Mouse (Mus musculus) forebrain, embryonic 14.5 days (tissue): ENCODE data around the gene Angptl8. TPM values are rescaled to one million over a fixed set of nuclear protein-coding genes. Genes with fewer than 3 reads are reported as not detected.
A peak's percentile ranks its signal among the peaks of the same experiment; 100 is the strongest.
"Not testable (repeated sequence)": the region's sequence is repeated elsewhere in the genome, so short reads cannot be mapped to it uniquely, and the experiment has no call there.

ENCODE experiments used
- ATAC-seq: fragments of 200-750 bp; cut with Nextera tagmentation; 2 replicates; pipeline ENCODE4 v1.8.0; 2017; ENCODE audit warnings: mild to moderate bottlenecking, moderate library complexity
- DNase-seq: peaks from one replicate; pipeline ENCODE4 v3.0.0-alpha.2; 2015; ENCODE audit warnings: low spot score
- H3K27ac ChIP-seq: fragments of 300-500 bp; sonication (generic); 2 replicates; pipeline ENCODE4 v1.5.1; 2014; ENCODE audit warnings: low read depth, mild to moderate bottlenecking, control low read depth, low read length, moderate library complexity
- H3K27me3 ChIP-seq: fragments of 300-500 bp; sonication (generic); replicated peaks from 2 replicates; pipeline ENCODE4 v1.6.1; 2014; ENCODE audit warnings: low read length, control low read depth, mixed read lengths; ENCODE audit not compliant: control insufficient read depth, insufficient read depth
- H3K36me3 ChIP-seq: fragments of 300-500 bp; sonication (generic); 2 replicates; pipeline ENCODE4 v1.6.1; 2014; ENCODE audit warnings: low read length, control low read depth; ENCODE audit not compliant: control insufficient read depth, insufficient read depth
- H3K4me1 ChIP-seq: fragments of 300-500 bp; sonication (generic); 2 replicates; pipeline ENCODE4 v1.6.1; 2014; ENCODE audit warnings: antibody characterized with exemption, low read length, control low read depth; ENCODE audit not compliant: control insufficient read depth, insufficient read depth
- H3K4me2 ChIP-seq: fragments of 300-500 bp; sonication (generic); 2 replicates; pipeline ENCODE4 v1.6.1; 2014; ENCODE audit warnings: mild to moderate bottlenecking, control low read depth, low read length
- H3K4me3 ChIP-seq: fragments of 300-500 bp; sonication (generic); 2 replicates; pipeline ENCODE4 v1.5.1; 2014; ENCODE audit warnings: low read depth, low read length, control low read depth
- H3K9ac ChIP-seq: fragments of 300-500 bp; sonication (generic); 2 replicates; pipeline ENCODE4 v1.6.1; 2014; ENCODE audit warnings: mild to moderate bottlenecking, low read length, control low read depth, moderate library complexity
- H3K9me3 ChIP-seq: fragments of 300-500 bp; sonication (generic); replicated peaks from 2 replicates; pipeline ENCODE4 v1.6.1; 2016; ENCODE audit warnings: low read length, control low read depth, mixed read lengths; ENCODE audit not compliant: control insufficient read depth
- WGBS: fragments of 180-500 bp; shearing (Covaris S2); extraction: QIAGEN DNeasy Blood & Tissue Kit; methylation state at CpG from one replicate; pipeline ENCODE4 v1.1.7; 2014; 5-methylcytosine and 5-hydroxymethylcytosine counted together
- polyA plus RNA-seq: library from polyadenylated mRNA; unstranded; fragments of >200 nt; fragmentation: Nextera tagmentation; extraction: Ambion mirVana; gene quantifications from 2 replicates; pipeline ENCODE4 v1.2.1, GENCODE M21; 2014

Gene Angptl8
- polyA plus RNA-seq: 0.26 TPM in 1 of 2 replicates, not detected in the other

DNA sequence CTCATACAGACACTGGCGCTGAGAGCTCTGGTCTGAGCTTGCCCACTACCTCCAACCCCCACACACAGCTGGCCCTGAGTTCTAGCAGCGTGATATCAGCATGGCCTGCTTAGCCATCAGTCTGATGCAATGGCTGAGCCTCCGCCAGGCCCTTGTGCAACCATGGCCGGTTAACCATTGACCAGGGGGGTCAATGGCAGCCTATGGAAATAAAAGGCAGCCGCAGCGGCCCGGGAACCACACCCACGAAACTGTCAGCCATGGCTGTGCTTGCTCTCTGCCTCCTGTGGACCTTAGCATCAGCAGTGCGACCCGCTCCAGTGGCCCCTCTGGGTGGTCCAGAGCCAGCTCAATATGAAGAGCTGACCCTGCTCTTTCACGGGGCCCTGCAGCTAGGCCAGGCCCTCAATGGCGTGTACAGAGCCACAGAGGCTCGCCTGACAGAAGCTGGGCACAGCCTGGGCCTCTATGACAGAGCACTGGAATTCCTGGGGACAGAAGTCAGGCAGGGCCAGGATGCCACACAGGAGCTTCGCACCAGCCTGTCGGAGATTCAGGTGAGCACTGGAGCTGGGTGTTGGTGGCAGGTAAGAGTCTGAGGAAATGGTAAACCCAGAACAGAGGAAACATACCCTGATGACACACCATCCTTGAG lies at the start of gene Angptl8:
TSS of gene Angptl8 (plus strand) at position 253 of the 655 bp plus-strand sequence.
- no peaks in the 10 kb centered on the region for H3K4me1 ChIP-seq
- no peak for ATAC-seq
- 87% methylated on average over 15 of the region's 15 CpGs for WGBS

DNA sequence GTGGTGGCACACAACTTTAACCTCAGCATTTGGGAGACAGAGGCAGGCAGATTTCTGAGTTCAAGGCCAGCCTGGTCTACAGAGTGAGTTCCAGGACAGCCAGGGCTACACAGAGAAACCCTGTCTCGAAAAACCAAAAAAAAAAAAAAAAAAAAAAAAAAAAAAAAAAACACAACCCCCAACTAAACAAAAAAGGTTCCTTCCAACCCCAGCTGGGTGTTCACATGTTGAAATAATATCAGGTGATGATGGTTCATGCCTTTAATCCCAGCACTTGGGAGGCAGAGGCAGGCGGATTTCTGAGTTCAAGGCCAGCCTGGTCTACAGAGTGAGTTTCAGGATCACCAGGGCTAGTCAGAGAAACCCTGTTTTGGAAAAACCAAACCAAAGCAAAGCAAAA lies 49.0 kb upstream of the Angptl8 start:
- not testable (repeated sequence) for H3K27me3 ChIP-seq, H3K27ac ChIP-seq, H3K4me1 ChIP-seq, DNase-seq, H3K4me2 ChIP-seq, H3K36me3 ChIP-seq, ATAC-seq, H3K9me3 ChIP-seq, H3K9ac ChIP-seq, H3K4me3 ChIP-seq
- 78% methylated on average over 1 of the region's 2 CpGs for WGBS

More for the DNA sequence above, at the start of gene Angptl8:
- H3K9me3 ChIP-seq: no peaks in the 10 kb centered on the region
- H3K9ac ChIP-seq: no peak within 1 kb of the TSS
- no peak within 1 kb of the TSS for H3K27ac ChIP-seq
- H3K4me2 ChIP-seq: no peak within 1 kb of the TSS
- no peak within 1 kb of the TSS for H3K4me3 ChIP-seq
- no peak for DNase-seq
- H3K36me3 ChIP-seq: no peaks in the 10 kb centered on the region
- H3K27me3 ChIP-seq: no peaks in the 10 kb centered on the region

DNA sequence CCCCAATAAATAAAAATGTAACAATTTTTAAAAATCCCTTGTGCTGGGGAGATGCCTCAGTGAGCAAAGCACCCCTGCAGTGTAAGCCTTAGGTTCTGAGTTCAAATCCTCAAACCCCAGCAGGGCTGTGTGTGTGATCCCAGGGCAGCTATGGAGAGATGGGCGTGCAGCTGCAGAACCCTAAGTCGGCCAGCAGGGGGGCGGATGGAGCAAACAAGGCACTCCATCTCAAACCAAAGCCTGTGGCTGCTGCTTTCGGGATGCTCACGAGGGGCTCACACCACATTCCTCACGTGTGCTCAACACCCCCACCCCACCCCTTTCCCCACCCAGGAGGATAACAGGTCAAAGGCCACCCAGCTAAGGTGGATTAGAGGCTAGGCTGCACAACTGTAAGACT lies 48.4 kb upstream of the Angptl8 start:
- Histone ChIP-seq H3K4me2 (no peak overlapping the region), H3K36me3 (no peaks in the 10 kb centered on the region), H3K4me1 (no peaks in the 10 kb centered on the region), H3K9me3 (no peaks in the 10 kb centered on the region), H3K9ac (no peak overlapping the region), H3K4me3 (no peak overlapping the region), H3K27me3 (no peaks in the 10 kb centered on the region), H3K27ac (no peak overlapping the region)
- DNase-seq (peak; percentile 70), ATAC-seq (peak; percentile 77)
- 2% methylated on average over 6 of the region's 6 CpGs for WGBS

DNA sequence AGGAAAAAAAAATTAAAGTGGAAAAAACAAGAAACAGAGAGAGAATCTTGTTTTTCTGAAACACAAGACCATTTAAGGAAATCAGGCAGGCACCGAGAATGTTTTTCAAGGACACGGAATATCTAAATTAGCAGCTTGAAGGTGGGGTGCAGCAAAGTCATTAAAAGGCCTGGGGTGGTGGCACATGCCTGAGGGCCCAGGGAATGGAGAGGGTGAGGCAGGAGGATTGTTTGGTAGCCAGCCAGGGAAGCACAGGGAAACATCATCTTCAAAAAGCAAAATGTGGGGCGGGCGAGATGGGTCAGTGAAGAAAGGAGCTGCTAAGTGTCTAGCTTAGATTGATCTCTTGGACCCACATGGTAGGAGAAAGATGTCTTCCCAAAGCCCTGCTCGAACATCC lies 47.7 kb upstream of the Angptl8 start:
- Histone ChIP-seq H3K4me1 (no peaks in the 10 kb centered on the region), H3K36me3 (no peaks in the 10 kb centered on the region), H3K9ac (no peak overlapping the region), H3K27me3 (no peaks in the 10 kb centered on the region), H3K9me3 (no peaks in the 10 kb centered on the region), H3K27ac (no peak overlapping the region), H3K4me2 (no peak overlapping the region), H3K4me3 (no peak overlapping the region)
- DNase-seq (no peak), ATAC-seq (no peak)
- 83% methylated on average over 5 of the region's 5 CpGs for WGBS

DNA sequence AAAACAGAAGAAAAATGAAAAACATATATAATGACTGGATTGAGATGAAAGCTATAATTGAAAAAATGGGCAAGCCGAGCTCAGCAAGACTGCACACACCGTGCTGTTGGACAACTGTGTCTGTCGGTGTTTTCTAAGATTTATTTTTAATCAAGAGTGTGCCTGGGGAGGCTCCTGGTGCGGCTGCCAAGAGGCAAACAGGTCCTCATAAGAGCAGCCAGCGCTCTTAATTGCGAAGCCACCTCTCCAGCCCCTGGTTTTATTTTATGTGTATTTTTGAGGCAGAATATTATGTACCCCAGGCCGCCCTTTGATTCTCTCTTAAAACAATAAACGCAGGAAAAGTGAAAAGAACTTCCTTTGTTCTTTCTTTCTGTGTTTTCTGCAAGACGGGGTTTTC lies 47.1 kb upstream of the Angptl8 start:
- no peaks in the 10 kb centered on the region for H3K9me3 ChIP-seq

DNA sequence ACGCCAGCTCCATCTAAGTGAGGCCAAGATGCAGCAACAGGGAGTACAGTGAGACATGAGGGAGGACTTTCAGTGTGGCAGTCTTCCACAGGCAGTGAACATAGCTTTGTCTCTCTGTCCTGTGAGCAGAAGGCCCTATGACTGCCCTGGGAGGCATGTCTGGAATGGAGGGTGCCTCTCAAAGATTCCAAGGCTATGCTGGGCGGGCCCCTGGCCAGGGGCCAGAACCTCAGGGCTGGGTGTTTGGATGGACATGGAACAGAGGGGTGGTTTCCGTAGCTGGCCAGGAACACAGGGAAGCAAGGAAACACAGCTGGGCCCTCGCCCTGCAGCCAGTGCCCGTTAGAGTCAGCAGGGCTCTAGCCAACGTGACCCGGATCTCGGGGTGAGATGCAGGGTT lies 43.4 kb upstream of the Angptl8 start:
- H3K9me3 ChIP-seq: no peaks in the 10 kb centered on the region
- no peaks in the 10 kb centered on the region for H3K36me3 ChIP-seq
- H3K27ac ChIP-seq: no peak overlapping the region
- H3K9ac ChIP-seq: no peak overlapping the region
- H3K4me2 ChIP-seq: no peak overlapping the region
- H3K4me3 ChIP-seq: no peak overlapping the region
- WGBS: 81% methylated on average over 8 of the region's 8 CpGs
- no peaks in the 10 kb centered on the region for H3K27me3 ChIP-seq
- no peaks in the 10 kb centered on the region for H3K4me1 ChIP-seq
- ATAC-seq (no peak), DNase-seq (no peak)

More for the DNA sequence above, 47.1 kb upstream of the Angptl8 start:
- H3K4me2 ChIP-seq: no peak overlapping the region
- no peak for ATAC-seq
- no peaks in the 10 kb centered on the region for H3K27me3 ChIP-seq
- no peaks in the 10 kb centered on the region for H3K36me3 ChIP-seq
- no peaks in the 10 kb centered on the region for H3K4me1 ChIP-seq
- H3K9ac ChIP-seq: no peak overlapping the region
- H3K27ac ChIP-seq: no peak overlapping the region
- no peak for DNase-seq
- no peak overlapping the region for H3K4me3 ChIP-seq
- WGBS: 83% methylated on average over 9 of the region's 9 CpGs

DNA sequence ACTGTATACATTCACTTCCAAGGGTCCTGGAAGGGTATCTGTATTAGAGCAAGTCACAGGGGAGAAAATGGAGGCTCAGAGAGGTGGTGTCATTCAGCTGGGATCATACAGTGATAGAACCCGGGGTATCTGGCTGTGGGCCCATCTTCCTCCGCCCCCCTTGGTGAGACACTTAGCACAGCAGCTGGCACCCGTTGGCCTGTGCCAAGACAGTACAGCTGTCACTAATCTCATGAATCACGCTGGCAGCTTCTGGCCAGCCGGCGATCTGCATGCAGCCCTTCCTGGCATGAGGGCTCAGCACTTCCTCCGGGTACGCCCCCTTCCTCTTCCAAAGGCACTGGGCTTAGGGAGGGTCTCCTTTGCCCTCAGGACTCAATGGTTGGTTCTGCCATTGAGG lies 42.7 kb upstream of the Angptl8 start:
- ATAC-seq (peak; percentile 74), DNase-seq (peak; percentile 77)
- Histone ChIP-seq H3K27me3 (no peaks in the 10 kb centered on the region), H3K27ac (no peak overlapping the region; the same call in 1 of the 2 replicates), H3K9ac (no peak overlapping the region), H3K36me3 (no peaks in the 10 kb centered on the region), H3K4me3 (no peak overlapping the region), H3K9me3 (no peaks in the 10 kb centered on the region), H3K4me2 (no peak overlapping the region), H3K4me1 (no peaks in the 10 kb centered on the region)
- WGBS: 52% methylated on average over 8 of the region's 8 CpGs

DNA sequence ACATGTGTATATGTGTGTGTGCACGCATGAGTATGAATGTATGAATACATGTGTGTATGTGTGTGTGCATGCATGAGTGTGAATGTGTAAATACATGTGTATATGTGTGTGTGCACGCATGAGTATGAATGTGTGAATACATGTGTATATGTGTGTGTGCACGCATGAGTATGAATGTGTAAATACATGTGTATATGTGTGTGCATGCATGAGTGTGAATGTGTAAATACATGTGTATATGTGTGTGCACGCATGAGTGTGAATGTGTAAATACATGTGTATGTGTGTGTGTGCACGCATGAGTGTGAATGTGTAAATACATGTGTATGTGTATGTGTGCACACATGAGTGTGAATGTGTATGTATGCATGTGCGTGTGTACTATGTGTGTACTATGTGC lies 41.8 kb upstream of the Angptl8 start:
- not testable (repeated sequence) for H3K9ac ChIP-seq

DNA sequence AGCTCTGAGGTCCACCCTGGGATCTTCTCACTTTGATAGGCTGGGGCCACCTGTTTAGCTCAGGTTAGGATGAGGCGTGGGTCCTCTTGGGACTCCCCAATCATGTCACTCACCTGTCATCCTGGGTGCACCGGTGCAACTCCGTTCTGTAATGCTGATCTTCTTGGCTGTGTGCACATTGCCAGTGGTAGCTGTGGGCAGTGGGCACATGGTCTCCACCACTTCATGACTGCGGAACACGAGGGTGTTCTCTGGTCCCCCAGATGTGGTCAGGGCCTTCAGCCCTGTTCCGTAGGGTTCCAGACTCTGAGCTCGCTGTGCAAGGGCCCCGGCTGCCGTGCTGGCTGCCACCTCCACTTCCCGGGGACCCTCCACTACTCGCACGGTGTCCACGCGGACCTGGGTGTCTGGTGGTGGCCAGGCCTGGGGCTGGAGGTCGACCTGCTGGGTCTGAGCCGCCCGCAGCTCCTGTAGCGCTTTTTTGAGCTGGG lies 40.9 kb upstream of the Angptl8 start:
- Histone ChIP-seq H3K9me3 (no peaks in the 10 kb centered on the region), H3K4me2 (no peak overlapping the region), H3K4me1 (peaks cover 7% of the 10 kb centered on the region), H3K9ac (no peak overlapping the region), H3K27me3 (no peaks in the 10 kb centered on the region), H3K36me3 (no peaks in the 10 kb centered on the region), H3K4me3 (no peak overlapping the region), H3K27ac (no peak overlapping the region)
- ATAC-seq (no peak), DNase-seq (no peak)
- 95% methylated on average over 18 of the region's 18 CpGs for WGBS

More for the DNA sequence above, 41.8 kb upstream of the Angptl8 start:
- ATAC-seq, H3K27ac ChIP-seq, DNase-seq, H3K4me1 ChIP-seq, H3K36me3 ChIP-seq, H3K27me3 ChIP-seq, H3K9me3 ChIP-seq, H3K4me2 ChIP-seq, H3K4me3 ChIP-seq: not testable (repeated sequence)
- WGBS: 97% methylated on average over 6 of the region's 6 CpGs
